Mouse (Mus musculus): Measurements from ENCODE around the gene Usp29.
"Not testable (repeated sequence)": the region's sequence is repeated elsewhere in the genome, so short reads cannot be mapped to it uniquely, and the experiment has no call there.

Gene Usp29

DNA sequence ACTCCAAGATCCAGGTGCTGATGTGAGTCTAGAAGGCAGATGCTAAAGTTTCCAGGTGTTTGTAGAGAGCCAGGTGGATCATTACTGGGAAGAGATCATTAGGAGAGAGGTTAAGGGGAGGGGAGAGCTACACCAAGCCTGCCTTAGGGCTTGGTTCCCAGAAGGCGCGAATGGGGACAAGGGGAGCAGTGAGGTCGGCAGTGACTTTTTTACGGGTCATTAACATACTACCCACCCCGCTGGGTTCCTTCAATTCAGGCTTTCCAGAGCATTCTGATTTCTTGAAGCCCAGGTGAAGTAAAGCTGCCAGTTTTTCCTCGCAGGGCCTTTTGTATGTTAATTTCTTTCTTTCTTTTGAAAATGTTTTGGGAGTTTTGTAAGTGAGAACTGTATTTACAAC lies 29.8 kb downstream of the Usp29 start:
- no peak for DNase-seq (ENCODE audit: extremely low read depth, low read depth, low spot score)

DNA sequence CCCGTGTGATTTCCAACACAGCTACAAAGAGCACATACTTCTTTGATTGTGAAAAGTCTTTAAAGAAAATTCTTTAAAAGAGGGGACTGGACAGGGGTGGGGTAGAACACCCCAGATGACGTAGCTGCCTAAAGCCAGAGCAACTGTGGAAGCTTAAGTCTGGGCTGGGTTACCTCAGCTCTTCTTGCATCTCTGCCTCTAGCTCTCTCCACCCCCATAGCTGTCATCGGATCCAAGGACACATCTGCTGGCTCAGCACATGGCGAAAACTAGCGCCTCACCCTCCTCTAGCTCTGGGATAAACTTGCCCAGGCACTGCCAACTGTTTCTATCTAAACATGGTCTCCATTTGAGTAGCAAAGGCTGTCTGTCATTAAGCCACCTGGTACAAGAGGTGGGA lies 34.9 kb downstream of the Usp29 start:
- DNase-seq (ENCODE audit: extremely low read depth, low read depth, low spot score): no peak

DNA sequence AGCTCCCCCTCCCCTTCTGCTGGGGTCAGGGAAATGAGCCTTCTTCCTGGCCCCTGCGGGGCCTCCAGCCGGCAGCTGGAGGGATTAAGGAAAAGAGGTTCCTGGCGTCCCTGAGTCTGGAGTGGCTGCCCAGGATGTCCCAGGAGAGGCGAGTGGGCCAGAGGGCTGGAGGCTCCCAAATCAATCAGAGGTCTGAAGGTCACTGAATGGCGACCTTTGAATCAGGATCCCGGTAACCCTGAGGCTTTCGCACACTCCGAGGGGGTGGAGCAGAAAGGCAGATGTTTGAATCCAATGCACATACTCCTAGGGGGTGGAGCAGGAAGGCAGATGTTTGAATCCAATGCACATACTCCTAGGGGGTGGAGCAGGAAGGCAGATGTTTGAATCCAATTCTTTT lies 39.9 kb downstream of the Usp29 start:
- DNase-seq (ENCODE audit: extremely low read depth, low read depth, low spot score): no peak

DNA sequence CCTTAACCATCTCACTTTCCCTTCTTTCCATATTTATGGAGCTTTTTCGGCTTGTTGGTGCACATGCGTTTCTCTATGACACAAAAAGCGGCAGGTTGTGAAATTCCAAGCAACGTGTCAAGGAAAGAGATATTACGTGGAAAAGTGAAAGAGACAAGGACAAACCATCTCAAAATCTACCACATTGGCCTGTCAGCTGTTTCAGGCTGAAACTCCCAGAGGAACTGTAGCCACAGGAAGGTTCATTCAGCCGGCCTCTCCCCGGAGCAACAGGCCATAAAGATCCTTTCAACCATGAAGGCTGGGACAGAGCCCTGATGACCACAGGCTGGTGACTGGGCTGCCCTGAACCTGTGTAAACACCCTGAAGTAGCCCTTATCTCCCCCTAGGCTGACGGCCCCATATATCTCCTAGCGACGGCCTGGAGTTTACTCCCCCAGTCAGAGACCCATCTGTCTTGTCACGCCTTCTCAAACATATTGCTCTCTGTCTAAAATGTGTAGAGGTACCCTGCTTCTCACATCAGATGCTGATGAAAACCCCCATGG lies 43.6 kb downstream of the Usp29 start:
- not testable (repeated sequence) for DNase-seq (ENCODE audit: extremely low read depth, low read depth, low spot score)

DNA sequence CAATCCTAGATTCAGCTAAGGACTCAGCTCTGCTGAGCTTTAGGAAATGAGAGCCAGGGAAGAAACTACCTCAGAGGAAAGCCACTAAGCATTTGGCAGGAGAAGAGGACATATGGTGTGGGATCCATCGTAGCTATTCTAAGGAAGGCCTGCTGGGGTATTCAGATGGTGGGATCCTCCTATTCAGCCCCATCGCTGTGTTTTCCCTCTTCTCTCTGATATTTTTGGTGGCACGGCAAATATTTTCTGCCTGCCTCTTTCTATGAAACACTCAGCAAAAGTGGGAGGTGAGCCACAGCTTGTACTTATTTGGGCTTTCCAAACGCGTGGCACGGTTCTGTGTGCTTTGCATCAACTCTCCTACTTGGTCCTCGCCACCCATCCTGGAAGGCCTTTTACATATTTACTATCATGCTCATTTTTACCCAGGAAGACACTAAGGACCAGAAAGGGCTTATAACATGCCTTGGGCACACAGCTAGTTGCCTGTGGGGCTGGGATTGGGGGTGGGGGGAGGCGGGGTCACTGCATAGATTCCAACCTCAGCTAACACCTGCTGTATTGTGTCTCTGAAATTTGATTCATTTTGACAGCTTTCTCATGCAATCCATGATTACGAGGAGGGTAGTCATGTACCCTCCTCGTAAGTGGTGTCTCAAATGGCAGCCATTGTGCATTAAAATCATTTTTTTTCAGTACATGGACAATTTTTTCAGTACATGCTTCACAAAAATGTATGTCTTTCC lies 46.1 kb downstream of the Usp29 start:
- no peak for DNase-seq (ENCODE audit: extremely low read depth, low read depth, low spot score)

DNA sequence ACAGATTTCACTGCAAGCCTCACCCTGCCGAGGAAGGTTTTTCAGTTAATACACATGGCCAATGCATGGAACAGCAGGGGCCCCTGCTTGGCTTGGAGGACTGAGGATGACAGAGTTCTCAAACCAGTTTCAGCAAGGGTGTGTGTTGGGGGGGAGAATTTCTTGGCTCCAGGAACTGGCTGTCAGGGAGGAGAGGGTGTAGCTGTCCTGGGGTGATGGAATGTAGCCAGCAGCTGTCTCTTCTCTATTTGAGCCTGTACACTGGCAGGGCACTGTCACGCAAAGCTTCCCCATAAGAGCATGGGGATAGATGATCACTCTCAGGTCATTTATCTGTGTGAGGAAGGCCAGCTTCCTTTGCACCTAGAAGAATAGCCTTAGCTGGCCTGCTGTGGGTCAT lies 46.7 kb downstream of the Usp29 start:
- no peak for DNase-seq (ENCODE audit: extremely low read depth, low read depth, low spot score)

DNA sequence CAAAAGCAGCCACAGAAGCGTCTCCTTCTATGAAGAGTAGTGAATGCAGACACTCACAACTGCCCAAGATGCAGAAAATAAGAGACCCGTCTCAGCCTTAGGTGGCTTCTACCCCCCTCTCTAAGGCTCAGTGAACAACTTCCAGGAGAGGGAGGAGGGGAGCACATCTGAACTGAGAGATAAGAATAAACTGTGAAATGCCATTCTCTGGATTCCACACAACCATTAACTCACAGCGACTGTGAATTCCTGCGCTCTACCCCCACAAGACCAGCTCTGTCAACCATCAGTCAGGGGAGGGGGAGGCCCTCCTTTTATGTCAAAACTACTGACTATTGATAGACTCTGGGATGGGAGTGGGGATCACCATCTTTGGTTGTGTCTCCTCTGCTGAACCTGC lies 47.3 kb downstream of the Usp29 start:
- no peak for DNase-seq (ENCODE audit: extremely low read depth, low read depth, low spot score)

DNA sequence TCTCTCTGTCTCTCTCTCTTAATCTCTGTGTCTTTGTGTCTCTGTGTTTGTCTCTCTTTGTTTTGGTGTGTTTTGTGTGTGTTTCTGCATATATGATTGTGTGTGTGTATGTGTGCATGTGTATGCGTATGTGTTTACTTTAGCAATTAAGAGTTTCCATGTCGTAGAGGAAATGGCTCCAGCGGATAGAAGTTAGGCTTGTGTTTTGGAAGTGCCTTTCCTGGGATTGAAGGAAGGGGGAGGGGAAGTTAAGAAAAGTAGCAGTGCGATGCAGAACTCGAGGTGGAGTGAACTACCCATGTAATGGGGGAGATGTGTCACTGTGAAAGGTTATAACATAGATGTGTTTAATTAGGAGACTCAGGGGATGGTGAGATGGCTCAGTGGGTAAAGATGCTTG lies 48.8 kb downstream of the Usp29 start:
- no peak for DNase-seq (ENCODE audit: extremely low read depth, low read depth, low spot score)

DNA sequence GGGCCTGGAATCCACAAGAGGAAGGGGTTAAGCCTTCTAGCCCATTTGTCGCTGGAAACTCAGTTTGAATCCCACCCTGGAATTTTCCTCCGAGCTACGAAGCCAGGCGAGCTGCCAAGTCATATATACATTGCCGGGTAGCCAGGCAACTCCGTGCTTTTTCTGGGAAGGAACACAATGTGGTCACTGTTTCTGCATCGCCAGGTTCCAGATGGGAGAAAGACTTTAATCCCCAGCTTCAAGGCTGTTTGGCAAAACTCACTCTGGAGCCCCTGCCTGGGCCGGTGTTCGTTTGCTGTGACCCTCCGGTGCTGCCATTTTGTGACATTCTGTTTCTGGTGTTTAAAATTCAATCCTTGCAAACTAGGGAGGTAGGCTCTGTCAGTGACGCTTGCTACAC lies 51.2 kb downstream of the Usp29 start:
- DNase-seq (ENCODE audit: extremely low read depth, low read depth, low spot score): peak; percentile 45

DNA sequence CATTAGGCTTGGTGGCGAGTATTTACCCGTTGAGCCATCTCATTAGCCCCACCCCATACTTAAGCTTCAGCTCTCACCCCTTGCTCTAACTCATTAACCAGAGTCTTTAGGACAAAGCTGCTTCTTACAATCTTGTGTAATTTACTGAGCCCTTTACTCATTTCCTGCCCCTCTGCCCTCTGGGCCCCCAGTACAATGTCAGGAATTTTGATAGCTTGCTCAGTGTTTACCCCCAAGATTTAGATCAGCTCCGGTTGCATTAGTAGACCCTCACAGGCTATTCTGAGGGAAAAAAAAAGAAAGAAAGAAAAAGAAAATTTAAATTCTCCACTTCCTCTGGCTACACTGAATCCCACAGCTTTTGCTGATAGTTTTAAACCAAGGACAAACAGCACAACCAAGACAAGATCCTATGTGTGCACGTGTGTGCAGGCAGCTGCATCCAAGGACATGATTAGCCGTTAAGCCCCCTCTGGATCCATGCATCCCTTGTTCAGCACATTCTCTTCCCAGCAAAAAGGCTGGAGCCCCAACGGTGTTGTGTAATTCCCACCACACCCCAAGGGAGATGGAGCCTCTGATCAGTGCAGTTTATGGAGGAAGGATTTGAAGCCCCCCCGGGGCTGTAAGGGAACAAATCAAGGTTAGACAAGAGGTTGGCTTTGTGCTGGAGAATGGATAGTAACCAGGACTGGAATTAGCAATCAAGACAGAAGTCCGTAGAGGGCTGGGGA lies 54.1 kb downstream of the Usp29 start:
- DNase-seq (ENCODE audit: extremely low read depth, low read depth, low spot score): peak; percentile 40

DNA sequence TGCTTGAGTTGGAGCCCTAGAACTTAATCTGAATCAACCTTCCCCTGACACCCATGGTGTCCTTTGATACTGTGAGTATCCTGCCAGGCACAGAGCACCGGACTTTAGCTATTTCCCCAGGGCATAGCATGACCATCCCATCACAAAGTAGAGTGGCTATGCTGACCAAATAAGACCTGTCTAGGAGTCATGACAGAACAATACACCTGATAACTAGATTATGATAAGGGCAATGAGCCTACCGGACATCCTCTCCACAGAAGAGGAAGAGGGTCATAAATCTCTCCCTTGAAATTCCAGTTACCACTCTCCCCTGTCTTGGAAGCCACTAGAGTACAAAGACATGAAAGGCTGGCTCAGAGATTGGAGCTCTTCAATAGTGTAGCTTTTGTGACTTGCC lies 56.6 kb downstream of the Usp29 start:
- no peak for DNase-seq (ENCODE audit: extremely low read depth, low read depth, low spot score)

DNA sequence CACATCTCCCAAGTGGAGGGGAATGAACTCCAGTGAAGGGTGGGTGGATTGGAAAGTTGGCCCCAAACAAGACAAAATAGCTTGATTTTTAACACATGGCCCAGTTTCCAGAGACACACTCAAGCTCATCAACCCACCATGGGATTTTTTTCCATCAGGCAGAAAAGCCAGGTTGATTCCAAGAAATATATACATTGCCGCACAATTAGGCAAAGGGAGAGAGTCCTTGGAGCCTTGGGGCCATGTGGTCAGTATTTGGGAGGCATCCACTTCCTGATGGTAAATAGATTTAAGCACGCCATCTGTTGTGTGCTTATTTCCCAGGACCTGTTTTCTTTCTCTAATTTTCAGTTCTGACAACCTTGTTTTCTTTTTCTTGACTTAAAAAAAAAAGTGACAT lies 57.7 kb downstream of the Usp29 start:
- no peak for DNase-seq (ENCODE audit: extremely low read depth, low read depth, low spot score)

DNA sequence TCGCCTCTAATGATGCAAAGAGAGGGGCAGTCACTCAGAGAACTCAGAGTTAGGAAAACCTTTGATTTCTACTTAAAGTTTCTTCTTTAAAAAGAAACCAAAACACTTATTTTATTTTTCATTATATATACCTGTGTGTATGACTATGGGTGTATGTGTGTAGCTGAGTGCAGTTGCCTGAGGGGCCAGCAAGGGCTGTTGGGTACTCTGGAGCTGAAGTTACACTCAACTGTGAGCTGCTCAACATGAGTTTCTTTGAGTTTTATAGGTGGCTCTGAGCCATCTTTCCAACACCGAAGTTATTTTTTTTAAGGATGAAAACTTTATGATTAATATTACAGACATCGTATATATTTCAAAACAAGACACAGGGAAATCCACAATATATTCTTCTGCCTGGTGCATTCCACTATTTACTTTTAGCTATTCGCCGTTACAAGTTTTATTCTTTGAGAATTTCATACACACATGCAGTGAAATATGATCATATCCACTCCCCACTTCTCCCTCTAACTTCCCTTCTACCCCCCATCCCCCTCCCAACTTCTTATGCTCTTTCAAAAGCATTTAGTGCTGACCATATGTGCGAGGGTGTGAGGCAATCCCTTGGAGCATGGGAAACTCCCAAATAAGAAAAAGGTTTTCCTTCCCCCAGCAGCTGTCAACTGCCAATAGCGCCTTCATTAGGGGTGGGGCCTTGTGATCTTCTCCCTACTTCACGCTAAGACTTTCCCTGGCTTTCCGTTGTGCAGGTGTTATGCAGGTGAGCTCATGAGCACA lies 61.1 kb downstream of the Usp29 start:
- DNase-seq (ENCODE audit: extremely low read depth, low read depth, low spot score): no peak

DNA sequence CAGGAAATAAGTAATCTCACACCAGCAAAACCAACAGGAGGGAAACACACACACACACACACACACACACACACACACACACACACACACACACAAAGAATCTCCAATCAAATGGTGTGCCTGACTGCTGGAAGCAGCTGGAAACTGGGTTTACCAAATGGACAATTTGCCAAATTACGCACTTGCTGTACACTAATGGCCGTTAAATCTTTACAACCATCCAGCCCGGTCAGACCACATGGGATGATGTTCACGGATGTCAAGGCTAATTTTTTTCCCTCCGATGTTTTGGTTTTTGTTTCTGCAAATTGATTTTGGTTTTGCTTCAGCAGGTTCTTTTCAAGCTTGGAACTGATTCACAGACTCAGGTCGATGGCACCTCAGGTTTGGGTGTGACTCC lies 62.9 kb downstream of the Usp29 start:
- no peak for DNase-seq (ENCODE audit: extremely low read depth, low read depth, low spot score)

DNA sequence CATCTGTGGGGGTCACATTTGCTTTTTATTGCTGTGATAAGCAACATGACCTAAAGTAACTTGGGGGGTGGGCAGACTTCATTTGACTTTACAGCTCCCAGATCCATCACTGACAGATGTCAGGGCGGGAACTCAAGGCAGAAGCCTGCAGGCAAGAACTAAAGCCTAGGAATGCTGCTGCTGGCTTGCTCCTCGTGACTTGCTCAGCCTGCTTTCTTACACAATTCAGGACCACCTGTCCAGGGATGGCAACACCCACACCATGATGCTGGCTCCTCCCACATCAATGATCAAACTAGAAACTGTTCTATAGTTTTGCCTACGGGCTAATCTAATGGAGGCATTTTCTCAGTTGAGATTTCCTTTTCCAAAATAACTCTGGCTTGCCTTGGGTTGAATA lies 63.4 kb downstream of the Usp29 start:
- no peak for DNase-seq (ENCODE audit: extremely low read depth, low read depth, low spot score)

DNA sequence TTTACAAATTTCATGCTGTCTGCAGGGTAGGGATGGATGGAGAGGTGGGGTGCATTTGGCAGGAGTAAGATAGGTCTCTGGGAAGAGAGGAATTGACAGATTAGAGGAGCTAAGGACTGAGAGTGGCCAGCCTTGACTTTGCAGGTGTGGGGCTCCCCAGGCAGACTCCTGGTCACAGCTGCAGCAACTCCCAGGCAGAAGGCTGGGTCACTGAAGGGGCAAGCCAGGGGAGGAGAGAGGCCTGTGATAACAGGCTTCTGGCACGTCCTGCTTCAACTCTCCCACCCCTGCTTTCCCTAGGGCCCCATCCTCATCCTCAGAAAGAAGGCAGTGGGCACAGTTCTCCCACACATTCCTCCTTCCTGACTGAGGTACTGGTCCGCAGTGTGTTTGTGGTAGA lies 67.0 kb downstream of the Usp29 start:
- DNase-seq (ENCODE audit: extremely low read depth, low read depth, low spot score): no peak

DNA sequence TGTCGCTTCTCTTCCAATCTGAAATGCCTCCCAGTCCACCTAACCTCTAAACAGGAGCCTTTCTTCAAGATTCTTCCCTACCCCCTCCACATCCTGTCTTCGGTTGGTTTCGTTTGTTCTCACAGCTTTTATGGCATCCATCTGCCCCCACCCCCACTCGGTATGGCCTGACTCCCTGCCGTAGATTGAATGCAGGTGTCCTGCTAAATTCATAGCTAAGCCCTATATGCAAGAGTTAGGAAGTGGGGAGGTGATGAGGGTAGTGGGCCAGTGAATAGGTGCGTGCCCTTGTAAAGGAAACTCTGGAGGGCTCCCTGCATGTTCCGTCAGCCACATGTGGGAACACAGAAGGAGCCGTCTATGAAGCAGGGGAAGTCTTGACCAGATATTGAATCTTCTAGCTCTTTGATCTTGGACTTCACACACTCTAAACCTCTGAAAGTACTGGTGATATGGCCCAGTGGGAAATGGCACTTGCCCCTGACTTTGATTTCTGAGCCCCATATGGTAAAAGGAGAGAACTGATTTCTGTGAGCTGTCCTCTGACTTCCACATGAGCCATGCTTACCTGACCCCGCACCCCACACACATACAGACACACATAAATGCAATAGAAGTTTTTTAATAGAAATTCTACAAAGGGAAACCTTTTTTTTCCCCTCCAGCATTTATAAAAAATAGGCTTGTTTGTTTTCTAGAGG lies 68.9 kb downstream of the Usp29 start:
- no peak for DNase-seq (ENCODE audit: extremely low read depth, low read depth, low spot score)

DNA sequence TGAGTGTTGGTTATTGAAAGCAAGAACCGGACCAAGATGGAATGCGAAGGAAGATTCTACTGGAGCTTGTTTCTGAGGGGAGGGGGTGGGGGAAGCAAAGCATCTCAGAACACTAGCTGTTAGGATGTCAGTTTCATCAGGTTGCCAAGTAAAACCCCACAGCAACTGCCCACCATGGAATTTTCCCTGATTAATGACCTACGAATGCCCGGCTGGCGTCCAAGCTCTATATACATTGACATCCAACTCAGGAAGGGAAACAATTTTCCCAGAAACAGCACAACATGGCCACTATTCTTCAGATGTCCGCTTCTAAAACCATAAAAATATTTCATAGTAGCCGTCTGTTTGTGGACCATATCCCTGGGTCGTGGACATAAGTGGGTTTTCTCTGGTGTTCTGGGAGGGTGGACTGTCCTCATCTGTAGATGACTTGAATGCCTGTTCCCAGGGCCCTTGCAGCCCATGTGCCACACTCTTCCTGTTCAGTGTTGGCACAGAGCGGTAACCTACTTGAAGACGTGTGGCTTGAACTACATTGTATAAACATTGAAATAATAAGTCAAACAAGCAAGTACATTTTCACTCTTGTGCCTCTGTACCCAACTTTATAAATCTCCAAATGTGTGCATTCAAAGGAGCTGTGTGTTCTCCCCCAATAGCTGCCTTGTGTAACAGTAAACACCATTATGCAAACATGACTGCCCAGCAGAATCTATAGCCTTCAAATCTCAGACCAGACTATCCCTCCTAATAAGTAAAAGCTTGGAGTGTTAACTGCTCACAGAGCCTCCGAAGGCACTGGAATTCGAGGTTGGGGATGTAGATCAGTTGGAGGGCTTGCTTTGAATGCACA lies 70.4 kb downstream of the Usp29 start:
- DNase-seq (ENCODE audit: extremely low read depth, low read depth, low spot score): no peak

DNA sequence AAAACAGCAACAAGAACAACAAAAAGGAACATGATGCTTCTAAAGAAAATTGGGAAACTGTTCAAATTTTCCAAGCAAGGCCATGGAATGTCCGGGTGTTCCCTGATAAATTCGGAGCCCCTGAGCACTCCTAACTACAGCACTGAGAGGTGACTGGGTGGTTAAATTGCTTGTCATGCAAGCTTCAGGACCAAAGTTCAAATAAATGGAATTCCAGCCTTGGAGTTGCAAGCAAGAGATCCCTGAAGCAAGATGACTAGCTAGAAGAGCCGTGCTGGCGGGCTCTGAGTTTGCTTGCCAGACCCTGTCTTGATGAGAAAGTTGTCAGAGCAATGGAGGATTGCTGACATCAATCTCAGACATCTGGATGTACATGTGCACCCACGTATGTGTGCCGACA lies 71.3 kb downstream of the Usp29 start:
- DNase-seq (ENCODE audit: extremely low read depth, low read depth, low spot score): no peak

DNA sequence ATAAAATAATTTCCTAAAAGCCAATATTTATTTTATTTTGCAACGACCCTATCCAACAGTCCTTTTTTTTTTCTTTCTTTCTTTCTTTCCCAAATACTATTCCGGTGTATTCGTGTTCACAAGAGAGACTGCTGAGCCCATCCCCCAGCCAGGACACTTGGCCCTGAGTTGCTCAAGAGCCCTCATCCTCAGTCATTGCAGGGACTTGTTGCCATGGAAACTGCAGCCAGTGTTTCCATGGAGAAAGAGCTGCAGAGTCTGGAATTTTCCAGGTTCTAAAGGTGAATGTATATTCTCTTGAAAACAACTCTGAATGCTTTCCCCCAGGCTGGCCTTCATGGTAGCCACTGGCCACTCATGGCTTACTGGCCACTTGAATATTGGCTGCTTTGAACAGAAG lies 80.2 kb downstream of the Usp29 start:
- no peak for DNase-seq (ENCODE audit: extremely low read depth, low read depth, low spot score)

All from fat pad, adult 2 months (tissue).